Mouse (Mus musculus) liver, embryonic 14.5 days (tissue): ENCODE measurements around the gene Ppp1r14b. TPM values are rescaled to one million over a fixed set of nuclear protein-coding genes. Genes with fewer than 3 reads are reported as not detected.

Experiments used
- ATAC-seq: fragments of 200-750 bp; cut with Nextera tagmentation; 2 replicates; pipeline ENCODE4 v1.8.0; 2017; ENCODE audit warnings: moderate number of reproducible peaks, mild to moderate bottlenecking, moderate library complexity; ENCODE audit not compliant: insufficient read depth
- DNase-seq, 3 experiments: peaks; one replicate each; pipeline ENCODE4 v3.0.0-alpha.2; 2012 to 2013; ENCODE audit warnings: low read depth in 3 of 3, low spot score in 3 of 3
- H3K27ac ChIP-seq: fragments of 300-500 bp; sonication (generic); 2 replicates; pipeline ENCODE4 v1.5.1; 2014; ENCODE audit warnings: moderate library complexity, mild to moderate bottlenecking, control low read depth, inconsistent platforms
- H3K27me3 ChIP-seq: fragments of 300-500 bp; sonication (generic); 2 replicates; pipeline ENCODE4 v1.6.1; 2014; ENCODE audit warnings: mild to moderate bottlenecking, low read length, moderate library complexity; ENCODE audit not compliant: control insufficient read depth, insufficient read depth
- H3K36me3 ChIP-seq: fragments of 300-500 bp; sonication (generic); replicated peaks from 2 replicates; pipeline ENCODE4 v1.6.1; 2014; ENCODE audit warnings: low read depth; ENCODE audit not compliant: control insufficient read depth, insufficient read depth
- H3K4me1 ChIP-seq, 2 experiments: fragments of 200-500 bp in 1 of 2; fragments of 300-500 bp in 1 of 2; sonication (generic) in 1 of 2; replicated peaks; 2 replicates each; pipeline ENCODE4 v1.6.1; 2012 to 2014; ENCODE audit warnings: antibody characterized with exemption in 1 of 2, inconsistent platforms in 1 of 2, low read length in 1 of 2; ENCODE audit not compliant: control insufficient read depth in 2 of 2, insufficient read depth in 2 of 2
- H3K4me2 ChIP-seq: fragments of 300-500 bp; sonication (generic); 2 replicates; pipeline ENCODE4 v1.6.1; 2014; ENCODE audit warnings: low read depth, mild to moderate bottlenecking, control low read depth, moderate library complexity
- H3K4me3 ChIP-seq, 2 experiments: fragments of 200-500 bp in 1 of 2; fragments of 300-500 bp in 1 of 2; sonication (generic) in 1 of 2; 2 replicates each; pipeline ENCODE4 v1.5.1; 2012 to 2014; ENCODE audit warnings: low read depth in 2 of 2, low read length in 2 of 2, mild to moderate bottlenecking in 2 of 2, control low read depth in 1 of 2, inconsistent platforms in 1 of 2, moderate library complexity in 1 of 2; ENCODE audit not compliant: insufficient read depth in 1 of 2
- H3K9ac ChIP-seq: fragments of 300-500 bp; sonication (generic); replicated peaks from 2 replicates; pipeline ENCODE4 v1.6.1; 2014; ENCODE audit warnings: mild to moderate bottlenecking, control low read depth, moderate library complexity
- H3K9me3 ChIP-seq: fragments of 300-500 bp; sonication (generic); 2 replicates; pipeline ENCODE4 v1.6.1; 2016; ENCODE audit warnings: low read length, mixed read lengths; ENCODE audit not compliant: control insufficient read depth
- CTCF ChIP-seq: IDR thresholded peaks from 2 replicates; pipeline ENCODE4 v1.5.1; 2016; ENCODE audit warnings: antibody characterized with exemption, low read depth, control low read depth
- EP300 ChIP-seq: IDR thresholded peaks from 2 replicates; pipeline ENCODE4 v1.6.1; 2016; ENCODE audit warnings: antibody characterized with exemption, low read depth
- WGBS: fragments of 180-500 bp; shearing (Covaris S2); extraction: QIAGEN DNeasy Blood & Tissue Kit; methylation state at CpG from one replicate; pipeline ENCODE4 v1.1.7; 2014; ENCODE audit not compliant: insufficient replicate concordance; 5-methylcytosine and 5-hydroxymethylcytosine counted together
- polyA plus RNA-seq, 2 experiments: library from polyadenylated mRNA; depleted of rRNA in 1 of 2; stranded (reverse) in 1 of 2; unstranded in 1 of 2; fragments of >200 nt; fragmentation: Nextera tagmentation in 1 of 2; extraction: Ambion mirVana in 1 of 2; gene quantifications; 2 replicates each; pipeline versions ENCODE4 v1.2.1 to v1.2.3; 2012 to 2014

Gene Ppp1r14b
- polyA plus RNA-seq, 2 experiments, result 69.6 to 74.0 TPM

DNA sequence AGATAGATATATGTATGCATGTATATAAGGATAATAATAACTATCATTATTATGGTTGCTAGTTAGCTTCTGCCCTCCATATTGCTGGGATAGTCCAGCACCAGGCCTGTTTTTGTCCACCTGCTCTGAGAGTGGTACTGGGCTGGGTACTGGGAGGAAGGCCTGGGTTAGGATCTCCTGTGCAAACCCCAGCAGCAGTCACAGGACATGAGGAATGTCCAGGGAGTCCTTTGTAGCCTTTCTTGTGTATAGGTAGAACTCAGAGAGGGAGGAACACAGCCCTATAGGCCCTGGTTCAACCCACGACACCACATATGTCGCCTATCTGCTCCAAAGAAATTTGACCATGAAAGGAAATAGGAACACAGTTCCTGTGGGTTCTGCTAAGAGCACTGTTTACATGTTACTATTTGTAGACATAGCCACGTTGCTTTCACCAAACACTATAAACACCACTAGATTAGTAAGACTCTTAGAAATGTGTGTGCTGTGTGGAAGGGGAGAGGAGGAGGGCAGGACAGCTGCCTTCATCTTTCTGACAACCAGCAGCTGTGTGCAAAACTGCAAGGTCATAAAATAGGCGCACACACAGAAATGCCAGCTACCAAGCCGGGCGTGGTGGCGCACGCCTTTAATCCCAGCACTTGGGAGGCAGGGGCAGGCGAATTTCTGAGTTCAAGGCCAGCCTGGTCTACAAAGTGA lies 32.3 kb downstream of the Ppp1r14b start:
- Histone ChIP-seq H3K9ac (no peak overlapping the region), H3K9me3 (no peaks in the 10 kb centered on the region), H3K4me2 (no peak overlapping the region), H3K27ac (no peak overlapping the region), H3K36me3 (peaks cover 8% of the 10 kb centered on the region), H3K4me1 (no peaks in the 10 kb centered on the region), H3K27me3 (no peaks in the 10 kb centered on the region), H3K4me3 (no peak overlapping the region)
- no peak for DNase-seq
- no peak for TF ChIP-seq CTCF
- no peak for TF ChIP-seq EP300
- WGBS, result 74% methylated on average over 9 of the region's 9 CpGs
- no peak for ATAC-seq

DNA sequence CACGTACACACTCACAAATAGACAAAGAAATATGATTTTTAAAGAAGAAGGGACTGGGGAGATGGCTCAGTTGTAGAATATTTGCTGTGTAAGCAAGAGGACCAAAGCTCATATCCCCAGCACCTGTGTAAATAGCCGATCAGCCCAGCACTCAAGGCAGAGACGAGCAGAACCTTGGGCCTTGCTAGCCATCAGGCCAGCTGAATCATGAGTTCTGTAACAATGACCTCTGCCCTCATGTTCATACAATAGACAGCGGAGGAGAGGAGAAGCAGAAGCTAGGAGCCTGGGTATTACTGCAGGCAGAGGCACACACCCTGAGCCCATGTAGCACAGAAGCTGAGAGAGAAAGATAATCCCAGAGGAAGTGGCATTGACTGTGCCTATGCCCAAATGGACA lies 37.7 kb downstream of the Ppp1r14b start:
- WGBS, result 73% methylated on average over 4 of the region's 4 CpGs
- ATAC-seq, result no peak
- no peak overlapping the region for H3K9ac ChIP-seq
- peaks cover 27% of the 10 kb centered on the region for H3K36me3 ChIP-seq
- no peak overlapping the region for H3K27ac ChIP-seq
- H3K9me3 ChIP-seq, result no peaks in the 10 kb centered on the region
- H3K4me1 ChIP-seq, result peaks cover 5 to 11% of the 10 kb centered on the region in 2 experiments
- H3K4me2 ChIP-seq, result no peak overlapping the region
- no peak for DNase-seq
- no peak for TF ChIP-seq EP300
- TF ChIP-seq CTCF, result no peak
- H3K4me3 ChIP-seq, result no peak overlapping the region
- H3K27me3 ChIP-seq, result no peaks in the 10 kb centered on the region

DNA sequence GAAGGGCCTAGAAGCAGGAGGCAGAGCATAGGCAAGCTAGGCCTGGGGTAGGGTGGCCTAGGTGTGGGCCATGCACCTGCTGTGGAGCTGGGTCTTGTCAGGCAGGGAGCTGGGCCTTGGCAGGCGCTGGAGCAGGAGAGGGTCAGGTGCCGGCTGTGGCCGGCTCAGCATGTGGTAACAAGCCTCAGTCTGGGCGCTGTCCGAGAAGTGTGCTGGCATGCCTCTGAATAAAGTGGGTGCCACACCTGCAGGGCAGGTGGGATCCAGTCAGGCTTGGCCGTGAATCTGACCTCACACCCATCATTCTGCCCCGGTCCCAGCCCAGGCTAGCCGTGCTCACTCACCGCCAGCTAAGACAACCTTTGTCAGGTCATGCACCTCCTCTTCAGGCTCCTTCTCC lies 39.2 kb downstream of the Ppp1r14b start:
- ATAC-seq (no peak), DNase-seq (no peak)
- H3K36me3 ChIP-seq, result peaks cover 31% of the 10 kb centered on the region
- WGBS, result 89% methylated on average over 9 of the region's 9 CpGs
- TF ChIP-seq CTCF (no peak), EP300 (no peak)
- no peaks in the 10 kb centered on the region for H3K27me3 ChIP-seq
- no peak overlapping the region for H3K4me3 ChIP-seq
- peaks cover 10 to 20% of the 10 kb centered on the region in 2 experiments for H3K4me1 ChIP-seq
- H3K9ac ChIP-seq, result no peak overlapping the region
- no peak overlapping the region for H3K27ac ChIP-seq
- H3K4me2 ChIP-seq, result no peak overlapping the region
- no peaks in the 10 kb centered on the region for H3K9me3 ChIP-seq

DNA sequence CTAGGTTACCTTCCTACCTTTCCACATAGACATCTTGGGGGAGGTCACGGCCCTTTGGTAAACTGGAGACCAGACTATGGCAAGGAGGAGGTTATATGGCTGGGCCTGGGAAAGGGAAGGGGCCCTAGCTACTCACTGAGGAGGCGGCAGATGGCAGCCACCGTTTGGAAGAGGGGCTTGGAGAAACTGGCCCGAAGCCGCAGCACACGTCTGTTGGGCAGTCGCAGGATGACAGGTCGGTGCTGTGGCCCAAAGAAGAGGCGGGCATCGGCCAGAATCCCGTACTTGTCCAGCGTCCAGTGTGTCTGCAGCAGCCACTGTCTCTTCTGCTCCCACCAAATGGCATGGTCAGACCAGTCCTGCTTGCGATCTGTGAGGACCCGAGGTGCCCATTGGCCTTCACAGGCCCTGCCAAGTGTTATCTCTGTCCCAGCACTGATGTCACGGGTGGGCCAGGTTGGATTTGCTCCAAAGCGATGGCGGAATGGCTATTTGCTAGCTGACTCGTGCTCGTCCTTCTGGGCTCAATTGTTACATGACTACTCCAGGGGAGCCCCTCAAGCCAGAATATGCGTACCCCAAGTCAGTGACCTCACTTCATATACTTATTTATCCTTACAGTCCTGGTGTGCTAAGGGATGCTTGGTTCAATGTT lies 39.8 kb downstream of the Ppp1r14b start:
- H3K27me3 ChIP-seq, result no peaks in the 10 kb centered on the region
- no peak for DNase-seq
- no peak overlapping the region for H3K9ac ChIP-seq
- H3K4me3 ChIP-seq, result no peak overlapping the region
- TF ChIP-seq EP300 (no peak), CTCF (no peak)
- ATAC-seq, result no peak
- H3K36me3 ChIP-seq, result peaks cover 28% of the 10 kb centered on the region
- H3K4me1 ChIP-seq, result peaks cover 14 to 22% of the 10 kb centered on the region in 2 experiments
- WGBS, result 82% methylated on average over 20 of the region's 20 CpGs
- H3K27ac ChIP-seq, result no peak overlapping the region
- no peak overlapping the region for H3K4me2 ChIP-seq
- H3K9me3 ChIP-seq, result no peaks in the 10 kb centered on the region
